Mouse (Mus musculus): ENCODE results near the gene Aqp9.

DNA sequence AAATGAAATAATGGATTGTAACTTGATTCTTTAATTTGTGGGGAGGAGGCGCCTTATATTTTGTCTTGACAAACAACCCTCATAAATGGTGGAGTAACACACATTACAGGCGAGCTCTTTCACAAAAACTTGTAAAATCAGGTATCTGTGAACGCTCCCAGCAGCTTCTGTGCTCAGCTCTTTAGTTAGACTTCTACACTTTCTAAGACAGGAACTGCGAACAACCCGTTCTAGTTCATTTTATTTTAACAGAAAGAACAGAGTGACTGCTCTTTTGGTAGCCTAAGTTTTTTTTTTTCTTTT is 49.3 kb upstream of the Aqp9 start:
- TF ChIP-seq CTCF (IDR thresholded peaks at IDR 0.05; ENCODE audit: control insufficient read depth, insufficient read depth, low read length): no peak
- no peak for TF ChIP-seq POLR2A (IDR thresholded peaks at IDR 0.05; ENCODE audit: borderline replicate concordance, control insufficient read depth, low read depth, low read length)

Data from bone marrow, adult 2 months (tissue).